Mouse (Mus musculus): ENCODE results near the gene Sirt5. TPM values are rescaled to one million over a fixed set of nuclear protein-coding genes. Genes with fewer than 3 reads are reported as not detected.

The Sirt5 gene
- polyA plus RNA-seq, 1 experiment from 2014 or later, result 20.4 TPM

DNA sequence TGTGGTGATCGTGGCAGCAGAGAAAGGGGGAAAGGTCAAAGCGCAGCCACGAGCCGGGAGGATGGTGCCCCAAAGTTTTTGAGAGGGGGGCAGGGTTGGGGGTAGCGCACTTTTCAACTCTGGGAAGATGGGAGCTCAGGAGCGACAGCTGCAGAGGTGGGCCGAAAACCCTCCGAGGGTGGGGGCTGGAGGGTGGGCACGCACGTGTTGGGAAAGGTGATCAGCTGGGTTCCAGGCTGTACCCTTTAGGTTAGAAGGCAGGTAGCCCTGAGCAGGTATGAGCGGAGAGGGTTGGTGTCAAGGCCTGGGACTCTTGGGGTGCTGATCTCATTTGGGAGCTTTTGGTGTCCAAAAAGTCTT is 509 bp downstream of the Sirt5 start:
- no peaks in the 10 kb centered on the region for H3K27me3 ChIP-seq (replicated peaks; ENCODE audit: control insufficient read depth, insufficient read depth, low read length)
- peak overlapping the region; percentile 75 for H3K4me3 ChIP-seq (ENCODE audit: low read length)
- H3K4me2 ChIP-seq (ENCODE audit: low read depth, low read length), result peak overlapping the region; percentile 88
- no peaks in the 10 kb centered on the region for H3K36me3 ChIP-seq (ENCODE audit: control insufficient read depth, insufficient read depth, low read length)
- no peaks in the 10 kb centered on the region for H3K9me3 ChIP-seq (ENCODE audit: control insufficient read depth, low read length)
- ATAC-seq, result peak; percentile 32
- H3K4me1 ChIP-seq (ENCODE audit: control insufficient read depth, insufficient read depth, low read length), result peaks cover 4% of the 10 kb centered on the region; the same call in 1 of the 2 replicates
- peak overlapping the region; percentile 88 for H3K9ac ChIP-seq (ENCODE audit: low read depth, low read length)
- 0 out of 2 replicates have a peak overlapping the region, but pooled peaks have one; percentile 23 for H3K27ac ChIP-seq (ENCODE audit: low read length)
- WGBS, result 8% methylated on average over 11 of the region's 11 CpGs

DNA sequence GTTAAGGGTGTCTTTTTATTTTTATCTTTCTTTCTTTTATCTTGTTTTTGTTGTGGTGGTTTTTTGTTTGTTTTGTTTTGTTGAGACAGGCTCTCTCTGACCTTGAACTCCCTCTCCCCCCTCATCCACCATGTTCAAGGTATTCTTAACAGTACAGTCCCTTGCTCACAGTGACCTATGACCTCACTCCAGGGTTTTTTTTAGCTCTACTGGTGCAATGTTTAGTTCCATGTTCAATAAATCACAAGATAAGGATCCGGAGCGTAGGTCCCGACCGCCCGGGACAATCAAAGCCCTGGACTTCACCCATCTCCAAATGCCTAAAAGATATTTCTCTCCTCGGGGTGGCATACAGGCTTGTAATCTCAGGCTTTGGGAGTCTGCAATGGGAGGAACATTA is 4.8 kb downstream of the Sirt5 start:
- Histone ChIP-seq H3K4me2 (ENCODE audit: low read depth, low read length) (no peak overlapping the region), H3K4me1 (ENCODE audit: control insufficient read depth, insufficient read depth, low read length) (peaks cover 4% of the 10 kb centered on the region; the same call in 1 of the 2 replicates), H3K4me3 (ENCODE audit: low read length) (no peak overlapping the region), H3K36me3 (ENCODE audit: control insufficient read depth, insufficient read depth, low read length) (peaks cover 8% of the 10 kb centered on the region), H3K27ac (ENCODE audit: low read length) (no peak overlapping the region), H3K9me3 (ENCODE audit: control insufficient read depth, low read length) (no peaks in the 10 kb centered on the region), H3K27me3 (replicated peaks; ENCODE audit: control insufficient read depth, insufficient read depth, low read length) (no peaks in the 10 kb centered on the region), H3K9ac (ENCODE audit: low read depth, low read length) (no peak overlapping the region)
- no peak for ATAC-seq
- WGBS, result 52% methylated on average over 6 of the region's 6 CpGs

DNA sequence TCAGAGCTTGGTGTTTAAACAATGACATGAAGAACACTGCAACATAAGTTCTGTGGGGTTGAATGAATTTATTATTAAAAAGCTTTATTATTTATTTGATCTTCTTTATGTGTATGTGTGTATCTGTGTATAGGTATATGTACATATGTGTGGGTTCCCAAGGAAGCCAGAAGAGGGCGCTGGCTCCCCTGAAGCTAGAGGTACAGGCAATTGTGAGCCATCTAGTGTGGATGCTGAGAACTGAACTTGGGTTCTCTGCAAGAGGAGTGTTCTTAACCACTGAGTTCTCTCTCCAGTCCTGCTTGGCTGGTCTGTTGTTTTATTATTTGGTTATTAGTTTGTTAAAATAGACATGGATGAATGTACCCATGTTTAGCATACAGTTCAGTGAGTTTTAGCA is 7.6 kb downstream of the Sirt5 start:
- no peak for ATAC-seq
- H3K4me3 ChIP-seq (ENCODE audit: low read length), result no peak overlapping the region
- no peaks in the 10 kb centered on the region for H3K9me3 ChIP-seq (ENCODE audit: control insufficient read depth, low read length)
- no peak overlapping the region for H3K9ac ChIP-seq (ENCODE audit: low read depth, low read length)
- peaks cover 15% of the 10 kb centered on the region for H3K36me3 ChIP-seq (ENCODE audit: control insufficient read depth, insufficient read depth, low read length)
- H3K27me3 ChIP-seq (replicated peaks; ENCODE audit: control insufficient read depth, insufficient read depth, low read length), result no peaks in the 10 kb centered on the region
- no peak overlapping the region for H3K4me2 ChIP-seq (ENCODE audit: low read depth, low read length)
- no peaks in the 10 kb centered on the region for H3K4me1 ChIP-seq (ENCODE audit: control insufficient read depth, insufficient read depth, low read length)
- WGBS, result 94% methylated on average over 1 of the region's 1 CpGs
- H3K27ac ChIP-seq (ENCODE audit: low read length), result no peak overlapping the region

DNA sequence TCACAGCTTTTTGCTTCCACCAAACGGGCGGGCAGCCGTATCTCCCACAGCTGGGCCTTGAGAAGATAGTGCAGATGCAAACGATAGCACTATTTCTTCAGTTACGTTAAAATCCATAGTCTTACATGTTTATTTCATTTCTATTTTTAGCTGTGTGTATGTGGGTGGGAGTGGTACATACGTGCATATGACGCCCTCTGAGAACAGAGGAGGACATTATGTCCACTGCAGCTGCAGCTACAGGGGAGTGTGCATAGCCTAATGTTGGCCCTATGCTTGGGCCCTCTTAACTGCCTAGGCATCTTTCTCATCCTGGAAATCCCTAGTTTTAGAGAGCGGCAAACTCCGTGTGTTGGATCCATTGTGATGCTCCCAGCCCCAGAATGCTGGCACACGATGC is 8.9 kb downstream of the Sirt5 start:
- peaks cover 15% of the 10 kb centered on the region for H3K36me3 ChIP-seq (ENCODE audit: control insufficient read depth, insufficient read depth, low read length)
- no peak for ATAC-seq
- H3K9me3 ChIP-seq (ENCODE audit: control insufficient read depth, low read length), result no peaks in the 10 kb centered on the region
- no peak overlapping the region for H3K4me2 ChIP-seq (ENCODE audit: low read depth, low read length)
- H3K27ac ChIP-seq (ENCODE audit: low read length), result no peak overlapping the region
- no peaks in the 10 kb centered on the region for H3K27me3 ChIP-seq (replicated peaks; ENCODE audit: control insufficient read depth, insufficient read depth, low read length)
- 81% methylated on average over 10 of the region's 10 CpGs for WGBS
- H3K4me1 ChIP-seq (ENCODE audit: control insufficient read depth, insufficient read depth, low read length), result no peaks in the 10 kb centered on the region
- no peak overlapping the region for H3K9ac ChIP-seq (ENCODE audit: low read depth, low read length)
- no peak overlapping the region for H3K4me3 ChIP-seq (ENCODE audit: low read length)

DNA sequence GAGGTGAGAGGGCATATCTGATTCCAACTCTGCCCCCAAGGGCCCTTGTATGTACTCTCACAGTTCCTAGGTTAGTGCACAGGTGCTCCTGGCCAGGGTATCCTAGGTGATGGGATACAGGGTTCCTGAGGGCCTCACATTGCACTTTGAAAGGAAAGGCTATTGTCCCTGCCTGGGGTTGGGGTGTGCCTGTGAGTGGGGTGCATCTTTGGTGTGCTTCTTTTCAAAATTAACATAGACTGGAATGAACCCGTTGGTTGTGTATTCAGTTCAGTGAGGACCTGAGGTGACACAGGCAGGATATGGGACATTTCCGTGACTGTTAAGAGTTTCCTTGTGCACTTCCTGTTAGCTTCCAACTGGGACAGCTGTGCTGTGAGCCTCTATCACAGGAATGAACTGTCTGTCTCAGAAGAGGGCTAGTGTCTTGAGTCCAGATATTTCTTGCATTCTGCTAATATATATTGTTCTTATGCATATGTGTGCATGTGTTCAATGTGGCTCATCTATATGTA is 9.7 kb downstream of the Sirt5 start:
- Histone ChIP-seq H3K36me3 (ENCODE audit: control insufficient read depth, insufficient read depth, low read length) (peaks cover 15% of the 10 kb centered on the region), H3K4me3 (ENCODE audit: low read length) (no peak overlapping the region), H3K4me2 (ENCODE audit: low read depth, low read length) (no peak overlapping the region), H3K9me3 (ENCODE audit: control insufficient read depth, low read length) (no peaks in the 10 kb centered on the region), H3K27me3 (replicated peaks; ENCODE audit: control insufficient read depth, insufficient read depth, low read length) (no peaks in the 10 kb centered on the region), H3K4me1 (ENCODE audit: control insufficient read depth, insufficient read depth, low read length) (no peaks in the 10 kb centered on the region), H3K9ac (ENCODE audit: low read depth, low read length) (no peak overlapping the region), H3K27ac (ENCODE audit: low read length) (no peak overlapping the region)
- ATAC-seq, result no peak
- WGBS, result 63% methylated on average over 2 of the region's 2 CpGs

DNA sequence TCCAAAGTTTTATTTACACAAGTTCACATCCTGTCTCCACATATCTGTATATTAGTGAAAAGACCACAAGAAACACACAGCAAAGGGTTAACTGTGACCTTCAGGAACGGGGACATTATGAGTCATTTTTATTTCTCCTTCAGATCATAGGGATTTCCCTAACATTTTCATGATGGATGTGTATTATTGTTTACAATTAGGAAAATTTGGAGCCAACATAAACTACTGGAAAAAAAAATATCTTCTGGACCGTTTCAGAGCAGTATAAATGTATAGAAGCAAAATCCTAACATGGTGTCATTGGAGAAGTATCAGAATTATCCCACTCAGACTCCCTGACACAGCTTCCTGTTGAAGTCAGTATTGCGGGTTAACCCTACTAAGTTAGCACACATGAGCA is 14.7 kb downstream of the Sirt5 start:
- WGBS, result 58% methylated on average over 3 of the region's 3 CpGs
- Histone ChIP-seq H3K27ac (ENCODE audit: low read length) (no peak overlapping the region), H3K9ac (ENCODE audit: low read depth, low read length) (no peak overlapping the region), H3K4me3 (ENCODE audit: low read length) (no peak overlapping the region), H3K4me1 (ENCODE audit: control insufficient read depth, insufficient read depth, low read length) (no peaks in the 10 kb centered on the region), H3K4me2 (ENCODE audit: low read depth, low read length) (no peak overlapping the region), H3K36me3 (ENCODE audit: control insufficient read depth, insufficient read depth, low read length) (0 out of 2 replicates have a peak, but pooled peaks cover 6% of the 10 kb centered on the region), H3K27me3 (replicated peaks; ENCODE audit: control insufficient read depth, insufficient read depth, low read length) (no peaks in the 10 kb centered on the region), H3K9me3 (ENCODE audit: control insufficient read depth, low read length) (no peaks in the 10 kb centered on the region)
- no peak for ATAC-seq

DNA sequence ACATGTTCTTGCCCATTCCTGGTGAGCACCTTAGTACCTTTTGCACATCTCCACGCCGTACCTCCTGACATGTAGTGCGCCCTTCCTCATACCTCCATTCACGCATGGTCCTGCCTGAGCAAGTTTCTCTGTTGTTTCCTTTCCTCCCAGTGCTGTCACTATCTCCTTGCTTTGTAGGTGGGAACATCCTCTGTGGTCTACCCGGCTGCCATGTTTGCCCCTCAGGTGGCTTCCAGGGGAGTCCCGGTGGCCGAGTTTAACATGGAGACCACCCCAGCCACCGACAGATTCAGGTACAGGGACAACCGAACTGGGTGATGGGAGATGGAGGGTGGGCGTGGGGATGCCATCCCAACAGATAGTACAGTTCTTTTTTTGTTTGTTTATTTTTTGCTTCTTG is 20.0 kb downstream of the Sirt5 start:
- 96% methylated on average over 10 of the region's 10 CpGs for WGBS
- no peaks in the 10 kb centered on the region for H3K27me3 ChIP-seq (replicated peaks; ENCODE audit: control insufficient read depth, insufficient read depth, low read length)
- no peak for ATAC-seq
- no peak overlapping the region for H3K4me3 ChIP-seq (ENCODE audit: low read length)
- H3K9me3 ChIP-seq (ENCODE audit: control insufficient read depth, low read length), result peaks cover 4% of the 10 kb centered on the region; the same call in 1 of the 2 replicates
- no peaks in the 10 kb centered on the region for H3K4me1 ChIP-seq (ENCODE audit: control insufficient read depth, insufficient read depth, low read length)
- no peak overlapping the region for H3K9ac ChIP-seq (ENCODE audit: low read depth, low read length)
- no peak overlapping the region for H3K27ac ChIP-seq (ENCODE audit: low read length)
- no peak overlapping the region for H3K4me2 ChIP-seq (ENCODE audit: low read depth, low read length)
- peaks cover 3% of the 10 kb centered on the region; the same call in 1 of the 2 replicates for H3K36me3 ChIP-seq (ENCODE audit: control insufficient read depth, insufficient read depth, low read length)

DNA sequence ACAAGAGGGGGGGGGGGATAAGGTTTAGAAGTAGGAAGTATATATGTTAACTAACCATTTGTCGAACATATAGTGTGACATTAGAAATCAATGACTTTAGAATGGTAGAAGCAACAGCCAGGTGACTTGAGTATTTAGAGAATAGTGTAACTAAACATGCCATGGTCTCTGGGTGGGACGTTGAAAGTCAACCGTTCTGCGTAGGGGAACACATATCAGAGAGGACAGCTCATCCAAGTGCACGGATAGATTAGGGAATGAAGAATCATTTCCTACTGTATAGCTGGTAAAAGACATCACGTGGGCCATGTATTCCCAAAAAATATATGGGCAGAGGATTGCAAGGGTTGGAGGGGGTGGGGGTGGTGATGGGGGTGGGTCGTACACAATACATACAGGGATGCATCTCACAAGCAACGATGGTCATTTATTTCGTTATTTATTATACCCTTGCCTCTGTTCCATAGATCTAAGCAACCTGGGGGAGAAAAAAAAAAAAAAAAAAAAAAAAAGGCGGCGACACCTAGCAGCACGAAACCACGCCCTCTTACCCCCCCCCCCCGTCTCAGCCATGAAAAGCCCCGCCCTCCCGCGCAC is 32.5 kb downstream of the Sirt5 start:
- Histone ChIP-seq H3K4me2 (ENCODE audit: low read depth, low read length) (0 out of 2 replicates have a peak overlapping the region, but pooled peaks have one; percentile 14), H3K4me3 (ENCODE audit: low read length) (peak overlapping the region; percentile 90), H3K9ac (ENCODE audit: low read depth, low read length) (no peak overlapping the region), H3K9me3 (ENCODE audit: control insufficient read depth, low read length) (no peaks in the 10 kb centered on the region), H3K36me3 (ENCODE audit: control insufficient read depth, insufficient read depth, low read length) (peaks cover 7% of the 10 kb centered on the region), H3K4me1 (ENCODE audit: control insufficient read depth, insufficient read depth, low read length) (peaks cover 5% of the 10 kb centered on the region; the same call in 1 of the 2 replicates), H3K27ac (ENCODE audit: low read length) (no peak overlapping the region), H3K27me3 (replicated peaks; ENCODE audit: control insufficient read depth, insufficient read depth, low read length) (no peaks in the 10 kb centered on the region)
- ATAC-seq, result 0 out of 2 replicates have a peak, but pooled peaks have one; percentile 2
- WGBS, result 44% methylated on average over 15 of the region's 17 CpGs

DNA sequence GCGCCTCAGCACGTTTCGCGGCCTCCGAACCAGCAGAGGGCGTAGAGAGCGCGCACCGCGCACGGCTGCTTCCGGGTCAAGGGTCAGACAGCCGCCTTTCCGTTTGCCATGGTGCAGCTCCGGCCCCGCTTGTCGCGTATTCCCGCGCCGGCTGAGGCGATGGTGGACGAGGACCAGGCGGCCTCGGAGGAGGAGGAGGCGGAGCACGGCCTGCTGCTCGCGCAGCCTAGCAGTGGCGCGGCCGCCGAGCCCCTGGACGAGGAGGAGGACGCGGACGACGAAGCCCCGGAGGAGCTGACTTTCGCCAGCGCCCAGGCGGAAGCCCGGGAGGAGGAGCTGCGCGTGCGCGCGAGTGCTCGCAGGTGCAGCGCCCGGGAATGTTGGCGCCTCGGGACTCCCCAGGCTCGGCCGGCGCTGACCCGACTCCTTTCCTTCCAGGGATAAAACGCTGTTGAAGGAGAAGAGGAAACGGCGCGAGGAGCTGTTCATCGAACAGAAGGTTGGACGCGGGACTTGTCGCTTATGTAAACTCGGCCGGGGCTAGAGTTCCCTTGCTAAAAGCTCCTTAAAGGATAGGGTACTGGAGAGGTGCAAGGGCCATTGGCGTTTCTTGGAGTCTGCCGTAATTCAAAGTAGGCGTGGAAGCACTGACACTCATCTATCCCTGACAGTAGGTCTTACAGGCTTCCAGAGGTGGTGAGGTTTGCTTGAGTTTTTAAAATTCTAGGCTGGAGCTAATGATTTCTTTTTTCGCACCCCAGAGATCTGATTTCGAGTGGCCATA is 33.2 kb downstream of the Sirt5 start, which contains the start of gene Nol7:
Gene Nol7 (plus strand): TSS at position 94 of the 784 bp plus-strand sequence.
- Histone ChIP-seq H3K36me3 (ENCODE audit: control insufficient read depth, insufficient read depth, low read length) (peaks cover 7% of the 10 kb centered on the region), H3K4me2 (ENCODE audit: low read depth, low read length) (peak within 1 kb of the TSS; percentile 75), H3K9me3 (ENCODE audit: control insufficient read depth, low read length) (no peaks in the 10 kb centered on the region), H3K27ac (ENCODE audit: low read length) (peak within 1 kb of the TSS; percentile 96), H3K4me1 (ENCODE audit: control insufficient read depth, insufficient read depth, low read length) (peaks cover 5% of the 10 kb centered on the region; the same call in 1 of the 2 replicates), H3K9ac (ENCODE audit: low read depth, low read length) (peak within 1 kb of the TSS; percentile 96), H3K27me3 (replicated peaks; ENCODE audit: control insufficient read depth, insufficient read depth, low read length) (no peaks in the 10 kb centered on the region), H3K4me3 (ENCODE audit: low read length) (peak within 1 kb of the TSS; percentile 90)
- WGBS, result 2% methylated on average over 72 of the region's 72 CpGs
- peak; percentile 98 for ATAC-seq

All from intestine, embryonic 16.5 days (tissue).